Mouse (Mus musculus) monocyte, adult 2 months (primary cell): ENCODE measurements around the gene Capn8.

Experiments
- DNase-seq, 2 experiments: peaks; one replicate each; pipeline ENCODE4 v3.0.0; 2022; ENCODE audit warnings: low spot score in 2 of 2, low read depth in 1 of 2

The Capn8 gene

GRCm38 (mm10) chr1:182671343-182671624 is 106.5 kb downstream of the Capn8 start:
- no peak for DNase-seq

GRCm38 (mm10) chr1:182675346-182675745 is 110.5 kb downstream of the Capn8 start:
- no peak for DNase-seq

GRCm38 (mm10) chr1:182678151-182678550 is 113.3 kb downstream of the Capn8 start:
- DNase-seq, result no peak

- no peak for DNase-seq
These were observed 114.4 kb downstream of the Capn8 start for GRCm38 (mm10) chr1:182679169-182679568.

GRCm38 (mm10) chr1:182679582-182679981 is 114.8 kb downstream of the Capn8 start:
- DNase-seq, result no peak
